8 mouse cellular contexts compared by ENCODE assay signal in the genomic region with DNA sequence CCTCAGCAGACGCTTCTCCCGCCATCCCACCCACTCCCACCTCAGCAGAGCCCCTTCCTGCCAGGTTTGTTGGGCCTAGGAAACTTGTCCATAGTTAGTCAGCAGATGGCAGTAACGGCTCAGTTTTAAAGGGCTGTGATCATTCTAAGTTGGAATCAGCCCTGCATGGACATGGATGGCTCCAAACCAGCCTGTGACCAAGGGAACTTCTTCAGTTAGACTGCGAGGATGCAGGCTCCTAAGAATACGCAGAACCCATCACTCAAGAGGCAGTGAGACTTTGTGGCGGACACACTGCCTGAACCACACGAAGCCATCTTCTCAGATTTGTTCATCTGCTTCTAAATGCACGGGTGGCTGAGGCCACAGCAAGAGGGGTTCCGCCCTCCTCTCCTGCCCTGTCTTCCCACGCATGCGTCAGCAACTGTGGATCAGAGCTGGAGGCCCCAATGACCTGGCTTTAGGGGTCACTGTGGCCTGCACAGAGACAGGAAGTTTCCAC. TPM values are rescaled to one million over a fixed set of nuclear protein-coding genes. Genes with fewer than 3 reads are reported as not detected.
DNase-seq lines count a peak whose midpoint lies in the region; ATAC-seq and TF ChIP-seq lines count a peak whose summit lies in the region.

No protein-coding gene starts in this region.

- peak overlapping the region; percentile 27 to 51; a peak in 3 of 4 replicates for H3K4me3 ChIP-seq in ES-E14 (ENCODE audit: insufficient read depth in 1 of 2, low read depth in 1 of 2, low read length in 2 of 2, poor library complexity in 1 of 2, severe bottlenecking in 1 of 2)
- no peak overlapping the region for H3K4me3 ChIP-seq in forebrain, embryonic 16.5 days (replicated peaks; ENCODE audit: low read length)
- no peak overlapping the region for H3K4me3 ChIP-seq in liver, embryonic 16.5 days (ENCODE audit: low read depth, low read length)
- no peak overlapping the region for H3K4me3 ChIP-seq in neural tube, embryonic 14.5 days (ENCODE audit: low read depth, low read length)

- no peak overlapping the region for H3K27ac ChIP-seq in ES-E14 (ENCODE audit: insufficient read depth, low read depth, low read length, poor library complexity, severe bottlenecking)
- no peak overlapping the region for H3K27ac ChIP-seq in forebrain, embryonic 16.5 days (ENCODE audit: low read length)
- H3K27ac ChIP-seq in liver, embryonic 16.5 days (ENCODE audit: low read length), result no peak overlapping the region; the same call in 1 of the 2 replicates
- no peak overlapping the region for H3K27ac ChIP-seq in neural tube, embryonic 14.5 days (ENCODE audit: low read depth, low read length)

- DNase-seq in ES-E14 (ENCODE audit: low read depth, low spot score), result peak; percentile 68
- peak; percentile 51 for DNase-seq in cerebellum, adult 11 months
- peak; percentile 67 to 75 for DNase-seq in heart, postnatal 36 days
- DNase-seq in layer of hippocampus, adult 11-12 months (ENCODE audit: low spot score), result peak; percentile 72
- peak; percentile 43 for DNase-seq in urinary bladder, postnatal 25 days (ENCODE audit: low spot score)

- intact Hi-C loops in heart, postnatal 36 days (cut with DNase I), result loop anchor here (1.0 to 10.0 kb wide), 6 partner anchors 28 to 520 kb away; a partner anchor contains a TSS

- no peaks in the 10 kb centered on the region for H3K36me3 ChIP-seq in ES-E14 (ENCODE audit: control insufficient read depth, insufficient read depth, low read length, poor library complexity, severe bottlenecking)
- H3K36me3 ChIP-seq in forebrain, embryonic 16.5 days (ENCODE audit: control insufficient read depth, insufficient read depth), result no peaks in the 10 kb centered on the region
- no peaks in the 10 kb centered on the region for H3K36me3 ChIP-seq in liver, embryonic 16.5 days (ENCODE audit: control insufficient read depth, insufficient read depth)
- no peaks in the 10 kb centered on the region for H3K36me3 ChIP-seq in neural tube, embryonic 14.5 days (ENCODE audit: control insufficient read depth, insufficient read depth, low read length)

- H3K4me1 ChIP-seq in ES-E14 (ENCODE audit: control insufficient read depth in 2 of 2, insufficient read depth in 2 of 2, low read length in 2 of 2, poor library complexity in 1 of 2), result no peaks in the 10 kb centered on the region
- no peaks in the 10 kb centered on the region for H3K4me1 ChIP-seq in forebrain, embryonic 16.5 days (replicated peaks; ENCODE audit: control insufficient read depth, insufficient read depth, low read length)
- no peaks in the 10 kb centered on the region for H3K4me1 ChIP-seq in liver, embryonic 16.5 days (ENCODE audit: control insufficient read depth, low read depth, low read length)
- H3K4me1 ChIP-seq in neural tube, embryonic 14.5 days (ENCODE audit: control insufficient read depth, insufficient read depth, low read length), result no peaks in the 10 kb centered on the region

- no peaks in the 10 kb centered on the region for H3K9me3 ChIP-seq in ES-E14 (ENCODE audit: control insufficient read depth, insufficient read depth, low read depth, low read length)
- no peaks in the 10 kb centered on the region for H3K9me3 ChIP-seq in forebrain, embryonic 16.5 days (ENCODE audit: control insufficient read depth, low read length)
- H3K9me3 ChIP-seq in liver, embryonic 16.5 days (replicated peaks; ENCODE audit: control insufficient read depth, low read length), result no peaks in the 10 kb centered on the region
- H3K9me3 ChIP-seq in neural tube, embryonic 14.5 days (ENCODE audit: control insufficient read depth, low read length), result no peaks in the 10 kb centered on the region

- peak overlapping the region; percentile 20; the same call in 1 of the 2 replicates for H3K4me2 ChIP-seq in forebrain, embryonic 16.5 days (ENCODE audit: low read length)
- H3K4me2 ChIP-seq in liver, embryonic 16.5 days (ENCODE audit: low read depth, low read length), result no peak overlapping the region
- H3K4me2 ChIP-seq in neural tube, embryonic 14.5 days (ENCODE audit: low read depth, low read length), result no peak overlapping the region

- H3K27me3 ChIP-seq in forebrain, embryonic 16.5 days (replicated peaks; ENCODE audit: control insufficient read depth, insufficient read depth, low read length), result no peaks in the 10 kb centered on the region
- H3K27me3 ChIP-seq in liver, embryonic 16.5 days (ENCODE audit: control insufficient read depth, insufficient read depth, low read depth, low read length), result no peaks in the 10 kb centered on the region
- no peaks in the 10 kb centered on the region for H3K27me3 ChIP-seq in neural tube, embryonic 14.5 days (ENCODE audit: control insufficient read depth, insufficient read depth, low read length)

- no peak overlapping the region for H3K9ac ChIP-seq in ES-E14 (ENCODE audit: insufficient read depth, low read depth, low read length, poor library complexity, severe bottlenecking)
- H3K9ac ChIP-seq in forebrain, embryonic 16.5 days (replicated peaks; ENCODE audit: low read depth, low read length), result no peak overlapping the region
- H3K9ac ChIP-seq in liver, embryonic 16.5 days (ENCODE audit: low read depth, low read length), result no peak overlapping the region
- no peak overlapping the region for H3K9ac ChIP-seq in neural tube, embryonic 14.5 days (replicated peaks; ENCODE audit: low read depth, low read length)

- 43% methylated on average over 11 of the region's 11 CpGs for WGBS in forebrain, embryonic 16.5 days
- WGBS in liver, embryonic 16.5 days (ENCODE audit: insufficient replicate concordance), result 23% methylated on average over 11 of the region's 11 CpGs
- WGBS in neural tube, embryonic 14.5 days, result 49% methylated on average over 11 of the region's 11 CpGs

- in situ Hi-C loops in ES-E14 (cut with MboI; ENCODE audit: low sequenced_read_pairs in 2 of 2, unreplicated experiment in 2 of 2), result loop anchor here in 1 of 2 experiments (25.0 kb wide), 1 partner anchor 187 kb away; no protein-coding TSS in a partner anchor

- peak; percentile 93 for ATAC-seq in forebrain, embryonic 16.5 days
- ATAC-seq in liver, embryonic 16.5 days (ENCODE audit: low read depth), result peak; percentile 67
- peak; percentile 88 for ATAC-seq in neural tube, embryonic 14.5 days (ENCODE audit: low read depth)

TF ChIP-seq in ES-E14, 5 proteins besides CTCF, POLR2A, EP300 and RAD21:
- TF ChIP-seq CHD2 (IDR thresholded peaks at IDR 0.05; ENCODE audit: low read depth, low read length) (no peak), ZC3H11A (IDR thresholded peaks at IDR 0.05; ENCODE audit: borderline replicate concordance, low read depth, low read length) (peak; percentile 89)
TF ChIP-seq in ES-E14: peak in this region for 1.

RNA-seq across cellular contexts. Expression of a gene that starts 29.1 kb away (rescaled TPM):
- 1.6 and 2.0 TPM in 2 replicates for total RNA-seq in ES-E14 (2012; rRNA removed)
- polyA plus RNA-seq in forebrain, embryonic 16.5 days (2015; fragmentation: Nextera tagmentation; extraction: Ambion mirVana), result 0.11 TPM in 1 of 2 replicates, not detected in the other
- total RNA-seq in heart, postnatal 36 days (2021), result not detected
- 0.09 TPM in 2 replicates for polyA plus RNA-seq in liver, embryonic 16.5 days (2015; fragmentation: Nextera tagmentation; extraction: Ambion mirVana)
- 0.09 TPM in 1 of 2 replicates, not detected in the other for polyA plus RNA-seq in neural tube, embryonic 14.5 days (2014; fragmentation: Nextera tagmentation; extraction: Ambion mirVana)

Comparison
In these comparisons a context has a peak if more than half of its experiments do, and no peak if none do; other contexts are left out.
1. H3K4me3 ChIP-seq: peak in ES-E14 (2 of 2); none in forebrain, embryonic 16.5 days (single experiment), liver, embryonic 16.5 days (single experiment) and neural tube, embryonic 14.5 days (single experiment).
2. Peak in every context shown above with its lines, with median percentiles within 50 percentile points of each other: DNase-seq and ATAC-seq.